Mouse (Mus musculus): ENCODE data around the gene Senp7. TPM values are rescaled to one million over a fixed set of nuclear protein-coding genes. Genes with fewer than 3 reads are reported as not detected.
"Not testable (repeated sequence)": the region's sequence is repeated elsewhere in the genome, so short reads cannot be mapped to it uniquely, and the experiment has no call there.

Senp7 gene
- total and polyA plus RNA-seq, 2 experiments from 2014 or later, result 23.8 to 31.3 TPM

GRCm38 (mm10) chr16:56086336-56086735 is 38.2 kb downstream of the Senp7 start:
- no peaks in the 10 kb centered on the region for H3K4me1 ChIP-seq (ENCODE audit: insufficient read depth, low read length)
- WGBS, result 95% methylated on average over 2 of the region's 2 CpGs
- ATAC-seq (no peak), DNase-seq (ENCODE audit: low spot score) (no peak)
- peaks cover 5% of the 10 kb centered on the region; the same call in 1 of the 2 replicates for H3K36me3 ChIP-seq (ENCODE audit: insufficient read depth, low read length)
- no peaks in the 10 kb centered on the region for H3K9me3 ChIP-seq (ENCODE audit: low read length)
- TF ChIP-seq CTCF (IDR thresholded peaks at IDR 0.05; ENCODE audit: low read depth), result no peak
- no peak overlapping the region for H3K27ac ChIP-seq
- H3K4me2 ChIP-seq (ENCODE audit: low read depth, low read length), result no peak overlapping the region
- H3K9ac ChIP-seq (replicated peaks; ENCODE audit: low read length), result no peak overlapping the region
- no peaks in the 10 kb centered on the region for H3K27me3 ChIP-seq (ENCODE audit: insufficient read depth, low read length)
- no peak overlapping the region for H3K4me3 ChIP-seq (ENCODE audit: low read length)

GRCm38 (mm10) chr16:56090385-56090784 is 42.2 kb downstream of the Senp7 start:
- H3K4me3 ChIP-seq (ENCODE audit: low read length), result no peak overlapping the region
- WGBS, result 94% methylated on average over 2 of the region's 2 CpGs
- H3K9ac ChIP-seq (replicated peaks; ENCODE audit: low read length), result no peak overlapping the region
- H3K4me1 ChIP-seq (ENCODE audit: insufficient read depth, low read length), result no peaks in the 10 kb centered on the region
- H3K9me3 ChIP-seq (ENCODE audit: low read length), result no peaks in the 10 kb centered on the region
- H3K36me3 ChIP-seq (ENCODE audit: insufficient read depth, low read length), result no peaks in the 10 kb centered on the region
- H3K4me2 ChIP-seq (ENCODE audit: low read depth, low read length), result no peak overlapping the region
- H3K27ac ChIP-seq, result no peak overlapping the region
- DNase-seq (ENCODE audit: low spot score) (no peak), ATAC-seq (no peak)
- no peak for TF ChIP-seq CTCF (IDR thresholded peaks at IDR 0.05; ENCODE audit: low read depth)
- H3K27me3 ChIP-seq (ENCODE audit: insufficient read depth, low read length), result no peaks in the 10 kb centered on the region

GRCm38 (mm10) chr16:56096401-56097018 is 48.4 kb downstream of the Senp7 start:
- H3K4me1 ChIP-seq (ENCODE audit: insufficient read depth, low read length); H3K9me3 ChIP-seq (ENCODE audit: low read length); H3K4me3 ChIP-seq (ENCODE audit: low read length); H3K4me2 ChIP-seq (ENCODE audit: low read depth, low read length); ATAC-seq; H3K27ac ChIP-seq; H3K27me3 ChIP-seq (ENCODE audit: insufficient read depth, low read length); H3K9ac ChIP-seq (replicated peaks; ENCODE audit: low read length); DNase-seq (ENCODE audit: low spot score): not testable (repeated sequence)
- peaks cover 21% of the 10 kb centered on the region for H3K36me3 ChIP-seq (ENCODE audit: insufficient read depth, low read length)

GRCm38 (mm10) chr16:56115706-56116105 is 67.6 kb downstream of the Senp7 start:
- Histone ChIP-seq H3K27ac (no peak overlapping the region), H3K27me3 (ENCODE audit: insufficient read depth, low read length) (no peaks in the 10 kb centered on the region), H3K36me3 (ENCODE audit: insufficient read depth, low read length) (peaks cover 7% of the 10 kb centered on the region; the same call in 1 of the 2 replicates), H3K4me3 (ENCODE audit: low read length) (no peak overlapping the region), H3K4me2 (ENCODE audit: low read depth, low read length) (no peak overlapping the region), H3K4me1 (ENCODE audit: insufficient read depth, low read length) (no peaks in the 10 kb centered on the region), H3K9me3 (ENCODE audit: low read length) (no peaks in the 10 kb centered on the region), H3K9ac (replicated peaks; ENCODE audit: low read length) (no peak overlapping the region)
- no peak for TF ChIP-seq CTCF (IDR thresholded peaks at IDR 0.05; ENCODE audit: low read depth)
- no peak for DNase-seq (ENCODE audit: low spot score)
- ATAC-seq, result no peak
- WGBS, result 77% methylated on average over 3 of the region's 3 CpGs

GRCm38 (mm10) chr16:56116155-56116554 is 68.0 kb downstream of the Senp7 start:
- no peak overlapping the region for H3K27ac ChIP-seq
- DNase-seq (ENCODE audit: low spot score) (no peak), ATAC-seq (no peak)
- H3K27me3 ChIP-seq (ENCODE audit: insufficient read depth, low read length), result no peaks in the 10 kb centered on the region
- H3K36me3 ChIP-seq (ENCODE audit: insufficient read depth, low read length), result peaks cover 7% of the 10 kb centered on the region; the same call in 1 of the 2 replicates
- no peak overlapping the region for H3K9ac ChIP-seq (replicated peaks; ENCODE audit: low read length)
- no peak overlapping the region for H3K4me2 ChIP-seq (ENCODE audit: low read depth, low read length)
- no peaks in the 10 kb centered on the region for H3K4me1 ChIP-seq (ENCODE audit: insufficient read depth, low read length)
- no peak for TF ChIP-seq CTCF (IDR thresholded peaks at IDR 0.05; ENCODE audit: low read depth)
- 91% methylated on average over 5 of the region's 5 CpGs for WGBS
- H3K9me3 ChIP-seq (ENCODE audit: low read length), result no peaks in the 10 kb centered on the region
- H3K4me3 ChIP-seq (ENCODE audit: low read length), result no peak overlapping the region

GRCm38 (mm10) chr16:56117327-56118180 is 69.4 kb downstream of the Senp7 start:
- 92% methylated on average over 10 of the region's 10 CpGs for WGBS
- no peak for TF ChIP-seq CTCF (IDR thresholded peaks at IDR 0.05; ENCODE audit: low read depth)
- no peak overlapping the region for H3K27ac ChIP-seq
- H3K4me1 ChIP-seq (ENCODE audit: insufficient read depth, low read length), result no peaks in the 10 kb centered on the region
- DNase-seq (ENCODE audit: low spot score) (no peak), ATAC-seq (no peak)
- H3K36me3 ChIP-seq (ENCODE audit: insufficient read depth, low read length), result peaks cover 7% of the 10 kb centered on the region; the same call in 1 of the 2 replicates
- no peak overlapping the region for H3K9ac ChIP-seq (replicated peaks; ENCODE audit: low read length)
- no peak overlapping the region for H3K4me3 ChIP-seq (ENCODE audit: low read length)
- no peaks in the 10 kb centered on the region for H3K27me3 ChIP-seq (ENCODE audit: insufficient read depth, low read length)
- H3K4me2 ChIP-seq (ENCODE audit: low read depth, low read length), result no peak overlapping the region
- H3K9me3 ChIP-seq (ENCODE audit: low read length), result no peaks in the 10 kb centered on the region

- H3K27ac ChIP-seq, result no peak overlapping the region
- no peak for TF ChIP-seq CTCF (IDR thresholded peaks at IDR 0.05; ENCODE audit: low read depth)
- H3K36me3 ChIP-seq (ENCODE audit: insufficient read depth, low read length), result peaks cover 7% of the 10 kb centered on the region
- H3K9ac ChIP-seq (replicated peaks; ENCODE audit: low read length), result no peak overlapping the region
- H3K27me3 ChIP-seq (ENCODE audit: insufficient read depth, low read length), result no peaks in the 10 kb centered on the region
- H3K4me3 ChIP-seq (ENCODE audit: low read length), result no peak overlapping the region
- H3K9me3 ChIP-seq (ENCODE audit: low read length), result no peaks in the 10 kb centered on the region
- WGBS, result 87% methylated on average over 5 of the region's 5 CpGs
- no peaks in the 10 kb centered on the region for H3K4me1 ChIP-seq (ENCODE audit: insufficient read depth, low read length)
- H3K4me2 ChIP-seq (ENCODE audit: low read depth, low read length), result no peak overlapping the region
- DNase-seq (ENCODE audit: low spot score) (no peak), ATAC-seq (no peak)
Measured at GRCm38 (mm10) chr16:56122517-56122916, 74.4 kb downstream of the Senp7 start.

All from hindbrain, postnatal 0 days (tissue).